Mouse (Mus musculus) G1E (cell line): ENCODE measurements at regions not wholly inside any gene's neighbourhood (a gene's known extent, or its start where the extent isn't known, plus 50 kb on each side); places are given as distances from the start of the nearest gene placed in this dataset.
"Not testable (repeated sequence)": the region's sequence is repeated elsewhere in the genome, so short reads cannot be mapped to it uniquely, and the experiment has no call there.

ENCODE experiments used
- ATAC-seq: 2 replicates; pipeline ENCODE4 v1.8.0; 2016; ENCODE audit warnings: mild to moderate bottlenecking; ENCODE audit not compliant: insufficient number of reproducible peaks, poor library complexity, low FRiP score, severe bottlenecking; ENCODE audit errors: extremely low read depth
- DNase-seq: peaks from one replicate; pipeline ENCODE4 v3.0.0; 2012; ENCODE audit warnings: low spot score
- H3K27me3 ChIP-seq: 2 replicates; pipeline ENCODE4 v1.6.1; 2012; ENCODE audit warnings: mild to moderate bottlenecking, low read length, inconsistent platforms; ENCODE audit not compliant: insufficient read depth
- H3K36me3 ChIP-seq: replicated peaks from 2 replicates; pipeline ENCODE3; 2012; ENCODE audit warnings: mild to moderate bottlenecking, inconsistent platforms
- H3K4me1 ChIP-seq: 2 replicates; pipeline ENCODE4 v1.6.1; 2012; ENCODE audit warnings: low read depth, low read length, inconsistent platforms, mixed read lengths; ENCODE audit not compliant: insufficient read depth
- H3K4me3 ChIP-seq: 2 replicates; pipeline ENCODE4 v1.5.1; 2012; ENCODE audit warnings: low read depth, mild to moderate bottlenecking, inconsistent platforms, low read length, moderate library complexity, mixed read lengths
- H3K9me3 ChIP-seq: replicated peaks from 2 replicates; pipeline ENCODE4 v1.6.1; 2012; ENCODE audit warnings: inconsistent platforms
- CTCF ChIP-seq: IDR thresholded peaks from 2 replicates; pipeline ENCODE4 v1.5.1; 2012; ENCODE audit warnings: low read depth, low read length, inconsistent platforms, mixed read lengths
- GATA1 ChIP-seq: IDR thresholded peaks from 2 replicates; pipeline ENCODE4 v1.6.1; 2012; ENCODE audit warnings: borderline replicate concordance, low read length, inconsistent platforms, mixed read lengths
- GATA2 ChIP-seq: IDR thresholded peaks from 2 replicates; pipeline ENCODE4 v1.6.1; 2012; ENCODE audit warnings: low read depth, low read length, inconsistent platforms, borderline replicate concordance
- POLR2AphosphoS5 ChIP-seq: IDR thresholded peaks from 2 replicates; pipeline ENCODE4 v1.6.1; 2012; ENCODE audit warnings: low read depth, low read length, inconsistent platforms; ENCODE audit not compliant: insufficient replicate concordance
- TAL1 ChIP-seq: conservative IDR thresholded peaks from 2 replicates; pipeline ENCODE4 v1.6.1; 2012; ENCODE audit warnings: low read depth, low read length, inconsistent platforms, mixed read lengths

- no peaks in the 10 kb centered on the region for H3K36me3 ChIP-seq
- TF ChIP-seq GATA2 (no peak), POLR2AphosphoS5 (no peak), TAL1 (no peak), GATA1 (no peak), CTCF (no peak)
- H3K4me3 ChIP-seq = no peak overlapping the region
- ATAC-seq (no peak), DNase-seq (no peak)
- H3K4me1 ChIP-seq = no peaks in the 10 kb centered on the region
- H3K27me3 ChIP-seq = no peaks in the 10 kb centered on the region
- H3K9me3 ChIP-seq = no peaks in the 10 kb centered on the region
These were observed 232.5 kb downstream of the Matn1 start for GRCm38 (mm10) chr4:131176701-131177100.

GRCm38 (mm10) chr4:131177889-131178288 is 233.7 kb downstream of the Matn1 start:
- no peak for ATAC-seq
- no peaks in the 10 kb centered on the region for H3K9me3 ChIP-seq

GRCm38 (mm10) chr4:131178642-131179041 is 234.5 kb downstream of the Matn1 start:
- H3K4me3 ChIP-seq, H3K27me3 ChIP-seq, DNase-seq, H3K36me3 ChIP-seq, ATAC-seq, H3K9me3 ChIP-seq, H3K4me1 ChIP-seq: not testable (repeated sequence)

More at GRCm38 (mm10) chr4:131177889-131178288, 233.7 kb downstream of the Matn1 start:
- no peak overlapping the region for H3K4me3 ChIP-seq
- DNase-seq = no peak
- TF ChIP-seq GATA1 (no peak), GATA2 (no peak), CTCF (no peak), POLR2AphosphoS5 (no peak), TAL1 (no peak)
- H3K36me3 ChIP-seq = no peaks in the 10 kb centered on the region
- H3K4me1 ChIP-seq = no peaks in the 10 kb centered on the region
- H3K27me3 ChIP-seq = no peaks in the 10 kb centered on the region

GRCm38 (mm10) chr4:131188066-131188465 is 243.9 kb downstream of the Matn1 start:
- ATAC-seq (no peak), DNase-seq (no peak)
- no peaks in the 10 kb centered on the region for H3K9me3 ChIP-seq
- H3K36me3 ChIP-seq = no peaks in the 10 kb centered on the region
- H3K27me3 ChIP-seq = no peaks in the 10 kb centered on the region
- H3K4me3 ChIP-seq = no peak overlapping the region
- no peaks in the 10 kb centered on the region for H3K4me1 ChIP-seq
- TF ChIP-seq CTCF = no peak
- no peak for TF ChIP-seq GATA2
- no peak for TF ChIP-seq TAL1
- no peak for TF ChIP-seq GATA1
- no peak for TF ChIP-seq POLR2AphosphoS5

- no peak for ATAC-seq
These were observed 247.1 kb downstream of the Matn1 start for GRCm38 (mm10) chr4:131191106-131191880.

GRCm38 (mm10) chr4:131193900-131194419 is 249.8 kb downstream of the Matn1 start:
- no peaks in the 10 kb centered on the region for H3K27me3 ChIP-seq
- no peaks in the 10 kb centered on the region for H3K4me1 ChIP-seq
- TF ChIP-seq CTCF = no peak
- DNase-seq (no peak), ATAC-seq (no peak)
- H3K36me3 ChIP-seq = no peaks in the 10 kb centered on the region
- H3K9me3 ChIP-seq = no peaks in the 10 kb centered on the region
- H3K4me3 ChIP-seq = no peak overlapping the region

More at GRCm38 (mm10) chr4:131191106-131191880, 247.1 kb downstream of the Matn1 start:
- TF ChIP-seq GATA1 (no peak), GATA2 (no peak), POLR2AphosphoS5 (no peak), TAL1 (no peak), CTCF (no peak)
- Histone ChIP-seq H3K36me3 (no peaks in the 10 kb centered on the region), H3K4me3 (no peak overlapping the region), H3K9me3 (no peaks in the 10 kb centered on the region), H3K4me1 (no peaks in the 10 kb centered on the region), H3K27me3 (no peaks in the 10 kb centered on the region)
- DNase-seq = no peak

GRCm38 (mm10) chr4:131196147-131196546 is 252.0 kb downstream of the Matn1 start:
- TF ChIP-seq GATA2 = no peak
- TF ChIP-seq POLR2AphosphoS5 = no peak
- TF ChIP-seq GATA1 = no peak
- no peak for TF ChIP-seq TAL1
- no peak for TF ChIP-seq CTCF
- H3K4me3 ChIP-seq = no peak overlapping the region
- H3K36me3 ChIP-seq = no peaks in the 10 kb centered on the region
- ATAC-seq (no peak), DNase-seq (no peak)
- H3K27me3 ChIP-seq = no peaks in the 10 kb centered on the region
- H3K4me1 ChIP-seq = no peaks in the 10 kb centered on the region
- H3K9me3 ChIP-seq = no peaks in the 10 kb centered on the region
